Mouse (Mus musculus): ENCODE data around the gene Srd5a3. TPM values are rescaled to one million over a fixed set of nuclear protein-coding genes. Genes with fewer than 3 reads are reported as not detected.

Srd5a3 gene
- polyA plus RNA-seq, 1 experiment from 2014 or later, result 19.8 TPM

DNA sequence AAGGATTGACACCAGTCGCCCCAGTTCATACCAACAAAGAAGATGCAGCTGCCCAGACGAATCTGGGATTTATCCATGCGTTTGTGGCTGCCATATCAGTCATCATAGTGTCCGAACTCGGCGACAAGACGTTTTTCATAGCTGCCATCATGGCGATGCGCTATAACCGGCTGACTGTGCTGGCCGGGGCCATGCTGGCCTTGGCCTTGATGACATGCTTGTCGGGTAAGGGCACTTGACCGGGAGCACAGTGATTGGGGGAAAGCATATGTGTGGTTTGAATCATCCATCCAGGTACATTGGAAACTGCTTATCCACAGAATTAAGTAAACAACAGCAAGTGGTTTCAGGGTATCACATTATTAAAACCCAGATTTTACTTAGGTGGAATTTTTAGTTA, 59.3 kb downstream of the Srd5a3 start:
- Histone ChIP-seq H3K27ac (ENCODE audit: low read length) (no peak overlapping the region), H3K4me3 (replicated peaks; ENCODE audit: low read length) (no peak overlapping the region), H3K27me3 (replicated peaks; ENCODE audit: control insufficient read depth, insufficient read depth, low read length) (no peaks in the 10 kb centered on the region), H3K4me2 (ENCODE audit: low read length) (no peak overlapping the region), H3K4me1 (replicated peaks; ENCODE audit: control insufficient read depth, insufficient read depth, low read length) (no peaks in the 10 kb centered on the region), H3K36me3 (ENCODE audit: control insufficient read depth, insufficient read depth) (peaks cover 7% of the 10 kb centered on the region), H3K9me3 (ENCODE audit: control insufficient read depth, low read length) (no peaks in the 10 kb centered on the region), H3K9ac (replicated peaks; ENCODE audit: low read depth, low read length) (no peak overlapping the region)
- no peak for ATAC-seq
- 94% methylated on average over 13 of the region's 13 CpGs for WGBS

- Histone ChIP-seq H3K27me3 (replicated peaks; ENCODE audit: control insufficient read depth, insufficient read depth, low read length) (no peaks in the 10 kb centered on the region), H3K4me3 (replicated peaks; ENCODE audit: low read length) (no peak overlapping the region), H3K36me3 (ENCODE audit: control insufficient read depth, insufficient read depth) (peaks cover 20% of the 10 kb centered on the region), H3K4me1 (replicated peaks; ENCODE audit: control insufficient read depth, insufficient read depth, low read length) (no peaks in the 10 kb centered on the region), H3K27ac (ENCODE audit: low read length) (no peak overlapping the region), H3K9ac (replicated peaks; ENCODE audit: low read depth, low read length) (no peak overlapping the region), H3K9me3 (ENCODE audit: control insufficient read depth, low read length) (no peaks in the 10 kb centered on the region), H3K4me2 (ENCODE audit: low read length) (no peak overlapping the region)
- WGBS, result 98% methylated on average over 3 of the region's 3 CpGs
- ATAC-seq, result no peak
These were observed 63.1 kb downstream of the Srd5a3 start for GRCm38 (mm10) chr5:76203171-76203570.

Other genes starting within 250 kb of the Srd5a3 start
- 22.8 and 26.0 TPM in 2 replicates for gene Kdr, start 161.8 kb upstream of the Srd5a3 start, polyA plus RNA-seq (2015; fragmentation: Nextera tagmentation; extraction: Ambion mirVana)
- 40.3 and 45.9 TPM in 2 replicates for gene Tmem165, start 43.6 kb downstream of the Srd5a3 start, polyA plus RNA-seq (2015; fragmentation: Nextera tagmentation; extraction: Ambion mirVana)
- 13.0 and 16.7 TPM in 2 replicates for gene Clock, start 164.5 kb downstream of the Srd5a3 start, polyA plus RNA-seq (2015; fragmentation: Nextera tagmentation; extraction: Ambion mirVana)
- not detected in 2 replicates for gene Pdcl2, start 190.9 kb downstream of the Srd5a3 start, polyA plus RNA-seq (2015; fragmentation: Nextera tagmentation; extraction: Ambion mirVana)
- gene Nmu, start 223.5 kb downstream of the Srd5a3 start, polyA plus RNA-seq (2015; fragmentation: Nextera tagmentation; extraction: Ambion mirVana), result not detected in 2 replicates